Mouse (Mus musculus) c-Kit-positive CD71-positive TER-119-negative erythroid progenitor cells, embryonic 14.5 days (primary cell): Measurements from ENCODE around the gene Sipa1l3.

Experiments
- DNase-seq: peaks from one replicate; pipeline ENCODE4 v3.0.0-alpha.2; 2013; ENCODE audit warnings: low read depth

The Sipa1l3 gene

GRCm38 (mm10) chr7:29505337-29506318 lies 12.8 kb downstream of the Sipa1l3 start:
- no peak for DNase-seq

- no peak for DNase-seq
These were observed 13.7 kb downstream of the Sipa1l3 start for GRCm38 (mm10) chr7:29504683-29505290.

- DNase-seq: no peak
These were observed 14.8 kb downstream of the Sipa1l3 start for GRCm38 (mm10) chr7:29503616-29504015.

DNA sequence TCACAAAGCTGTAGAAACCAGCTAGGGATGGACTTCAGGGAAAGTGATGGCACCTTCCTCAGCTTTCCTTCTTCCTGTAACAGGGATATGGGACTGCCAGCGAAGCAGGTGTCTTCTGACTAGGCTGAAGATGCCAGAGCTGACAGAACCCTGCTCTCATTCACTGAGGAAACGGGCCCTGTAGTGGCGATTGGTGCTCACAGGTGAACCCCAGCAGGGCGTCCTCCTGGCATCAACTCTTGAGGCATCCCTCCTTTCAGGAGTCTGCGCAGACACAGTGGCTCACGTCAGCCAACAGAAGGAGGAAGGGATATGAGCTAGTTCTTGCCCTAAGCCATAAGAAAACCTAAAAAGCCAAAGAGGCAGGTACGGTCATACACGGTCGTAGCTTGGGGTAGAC lies 17.2 kb downstream of the Sipa1l3 start:
- no peak for DNase-seq

- DNase-seq: no peak
These were observed 19.4 kb downstream of the Sipa1l3 start for GRCm38 (mm10) chr7:29499071-29499470.

GRCm38 (mm10) chr7:29496953-29497590 lies 21.4 kb downstream of the Sipa1l3 start:
- DNase-seq: no peak

DNA sequence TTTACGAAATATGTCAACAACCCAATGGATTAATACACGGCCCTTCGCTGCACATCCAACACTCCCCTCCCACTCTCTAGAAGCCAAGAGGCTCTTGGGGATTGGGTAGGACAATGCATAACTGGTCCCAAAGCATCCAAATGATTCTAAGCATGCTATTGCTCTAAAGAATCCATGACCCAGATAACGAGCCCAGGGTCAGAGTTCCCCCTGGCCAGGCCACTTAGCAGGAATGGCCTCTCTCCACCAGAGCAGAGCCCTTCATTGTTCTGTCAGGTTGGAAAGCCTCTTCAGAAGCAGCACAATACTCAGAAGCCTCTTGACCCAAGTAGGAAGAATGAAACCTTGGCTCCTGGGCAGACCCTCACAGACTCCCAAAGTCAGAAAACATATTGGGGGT lies 22.1 kb downstream of the Sipa1l3 start:
- DNase-seq: no peak

- DNase-seq: no peak
These were observed 22.6 kb downstream of the Sipa1l3 start for GRCm38 (mm10) chr7:29495880-29496279.

DNA sequence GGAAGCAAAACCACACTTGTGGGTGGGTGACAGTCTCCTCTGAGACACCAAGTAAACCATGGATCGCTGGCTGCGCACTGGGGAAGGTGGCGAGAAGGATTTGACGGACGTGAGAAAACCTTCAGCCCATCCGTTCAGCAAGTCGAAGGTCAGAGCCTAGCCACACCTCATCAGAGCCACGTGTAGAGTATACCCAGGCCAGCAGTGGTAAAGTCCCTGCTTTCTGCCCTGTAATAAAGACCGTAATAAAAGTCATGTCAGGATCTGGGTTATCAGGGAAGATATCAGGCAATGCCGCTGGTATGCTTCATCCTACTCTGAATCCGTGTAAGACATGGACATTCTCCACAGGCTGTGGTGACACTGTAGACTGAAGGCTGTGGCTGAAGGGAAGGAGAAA lies 23.6 kb downstream of the Sipa1l3 start:
- DNase-seq: no peak

- no peak for DNase-seq
These were observed 24.4 kb downstream of the Sipa1l3 start for GRCm38 (mm10) chr7:29494015-29494414.

GRCm38 (mm10) chr7:29492992-29493391 lies 25.4 kb downstream of the Sipa1l3 start:
- no peak for DNase-seq

- DNase-seq: no peak
These were observed 26.6 kb downstream of the Sipa1l3 start for GRCm38 (mm10) chr7:29491861-29492260.

GRCm38 (mm10) chr7:29491471-29491755 lies 27.0 kb downstream of the Sipa1l3 start:
- DNase-seq: no peak

DNA sequence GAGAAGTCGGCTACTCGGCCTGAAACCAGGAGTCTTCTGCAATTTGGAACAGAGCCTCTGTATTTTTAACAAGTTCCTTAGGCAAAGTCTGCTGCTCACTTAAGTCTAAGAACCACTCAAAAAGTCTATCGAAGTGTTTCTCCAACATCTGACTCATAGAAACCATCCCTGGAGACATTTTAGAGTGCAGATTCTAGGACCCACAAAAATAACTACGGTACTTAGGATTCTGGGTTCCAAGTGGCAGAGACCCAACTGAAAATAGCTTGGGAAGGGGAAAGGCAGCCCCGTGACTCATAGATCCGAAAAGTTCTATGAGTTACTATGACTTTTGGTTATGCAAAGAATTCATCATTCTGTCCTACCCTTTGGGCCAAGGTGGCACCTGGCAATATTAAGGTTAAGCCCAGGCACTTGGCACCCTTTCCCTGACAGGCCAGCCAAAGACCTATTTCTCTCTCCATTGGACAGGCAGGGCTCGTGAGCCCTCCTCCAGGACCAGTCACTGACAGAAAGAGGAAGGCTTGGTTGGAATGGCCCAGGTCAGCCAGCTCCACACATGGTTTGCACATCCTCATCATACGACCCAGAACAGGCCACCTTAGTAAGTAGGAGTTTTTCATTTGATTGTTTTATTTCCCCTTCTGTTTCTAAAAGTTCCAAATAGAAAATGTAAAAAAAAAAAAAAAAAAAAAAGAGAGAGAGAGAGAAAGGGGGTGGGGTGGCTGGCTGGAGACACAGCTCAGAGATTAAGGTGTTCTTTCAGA lies 27.6 kb downstream of the Sipa1l3 start:
- DNase-seq: no peak

DNA sequence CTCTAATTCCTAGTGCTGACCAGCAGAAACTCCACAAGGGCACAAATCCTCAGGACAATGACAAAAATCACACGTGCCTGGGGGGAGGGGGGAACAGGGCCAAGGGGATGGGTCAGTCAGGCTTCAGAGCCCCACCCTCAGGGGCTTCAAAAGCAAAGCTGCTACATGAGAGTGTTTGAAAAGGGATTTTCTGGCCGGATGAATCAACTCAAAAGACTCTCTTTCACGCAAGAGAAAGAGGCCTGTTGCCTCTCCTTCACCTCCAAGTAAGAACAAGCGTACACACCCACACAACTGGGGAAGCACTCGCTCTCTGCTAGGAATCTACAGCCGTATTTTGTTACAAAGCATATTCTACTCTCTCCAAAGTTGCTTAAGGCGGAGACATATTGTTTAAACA lies 28.6 kb downstream of the Sipa1l3 start:
- DNase-seq: no peak

- no peak for DNase-seq
These were observed 29.1 kb downstream of the Sipa1l3 start for GRCm38 (mm10) chr7:29489364-29489763.

DNA sequence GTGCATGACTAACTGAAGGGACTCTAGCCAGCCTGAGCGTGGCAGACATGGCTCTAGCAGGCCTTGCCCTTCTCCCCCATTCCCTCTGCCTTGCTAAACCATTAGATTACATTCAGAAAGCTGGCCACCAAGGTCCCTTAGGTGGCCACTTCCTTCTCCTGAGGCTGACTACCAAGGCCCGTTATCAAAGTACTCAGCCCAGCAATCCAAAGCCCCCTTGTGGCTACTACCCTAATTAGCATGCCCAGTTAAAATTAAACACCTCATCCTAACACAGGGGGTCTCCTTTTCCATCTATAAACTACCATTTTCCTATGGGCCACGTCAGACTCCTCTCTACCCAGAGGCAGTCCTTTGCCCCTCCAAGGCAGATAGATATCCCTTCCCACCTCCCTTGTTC lies 31.7 kb downstream of the Sipa1l3 start:
- no peak for DNase-seq

- no peak for DNase-seq
These were observed 32.7 kb downstream of the Sipa1l3 start for GRCm38 (mm10) chr7:29485721-29486120.

DNA sequence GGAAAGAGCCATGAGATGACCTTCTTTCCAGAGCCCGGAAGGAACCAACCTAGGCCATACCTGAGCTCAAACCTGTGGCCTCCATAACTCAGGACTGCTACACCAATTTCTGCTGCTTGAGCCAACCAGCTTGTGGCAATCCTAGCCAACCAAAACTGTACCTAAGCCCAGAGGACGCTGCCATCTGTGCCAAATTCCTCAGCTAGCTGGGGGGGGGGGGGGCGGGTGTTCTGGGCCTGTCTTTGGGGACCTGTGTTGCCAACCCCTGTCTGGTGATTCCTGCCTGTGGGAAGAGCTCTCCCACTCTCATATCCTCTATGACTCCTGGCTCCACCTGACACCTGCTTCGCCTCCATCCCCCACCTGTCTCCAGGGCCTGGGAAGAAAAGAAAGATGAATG lies 34.9 kb downstream of the Sipa1l3 start:
- DNase-seq: no peak

- no peak for DNase-seq
These were observed 36.9 kb downstream of the Sipa1l3 start for GRCm38 (mm10) chr7:29481345-29482155.

DNA sequence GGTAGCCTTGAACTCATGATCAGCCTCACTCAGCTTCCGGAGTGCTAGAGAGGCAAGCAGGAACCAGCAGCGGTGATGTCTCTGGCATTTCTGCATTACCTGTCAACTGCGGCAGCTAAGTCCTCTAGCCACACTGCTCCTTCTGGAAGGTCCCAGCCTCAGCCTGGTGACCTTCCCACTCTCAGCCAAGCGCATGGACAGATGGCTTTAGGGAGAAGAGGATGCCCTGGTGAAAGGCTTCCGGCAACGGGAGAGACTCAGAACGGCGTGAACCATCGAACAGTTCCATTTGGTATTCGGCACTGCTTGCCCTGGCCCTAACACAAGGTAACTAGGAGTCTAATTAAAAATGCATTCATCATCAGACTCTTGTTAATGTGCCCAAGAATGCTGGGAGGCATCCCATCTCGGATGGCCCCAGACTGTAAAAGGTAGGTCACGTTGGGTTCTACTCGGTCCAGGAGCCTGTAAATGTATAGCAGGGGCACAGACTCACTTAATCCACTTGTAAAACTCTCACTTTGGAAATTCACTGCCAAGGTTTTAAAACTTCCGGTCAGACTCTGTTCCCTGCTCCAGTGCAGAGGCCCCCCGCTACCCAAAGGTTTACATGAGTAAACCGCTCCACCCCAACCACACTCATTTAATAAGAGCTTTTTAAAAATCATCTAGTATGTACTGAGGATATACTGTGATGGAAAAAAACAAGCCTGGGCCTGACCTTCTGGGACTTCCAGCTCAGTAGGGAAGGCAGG lies 37.7 kb downstream of the Sipa1l3 start:
- DNase-seq: no peak
